Mouse (Mus musculus) liver, postnatal 0 days (tissue): ENCODE results near the gene Eva1a. TPM values are rescaled to one million over a fixed set of nuclear protein-coding genes. Genes with fewer than 3 reads are reported as not detected.

ENCODE experiments used
- ATAC-seq: fragments of 200-750 bp; cut with Nextera tagmentation; 2 replicates; pipeline ENCODE4 v1.8.0; 2017; ENCODE audit warnings: mild to moderate bottlenecking, moderate library complexity
- DNase-seq: peaks from one replicate; pipeline ENCODE4 v3.0.0-alpha.2; 2016
- H3K27ac ChIP-seq: fragments of 300-500 bp; sonication (generic); 2 replicates; pipeline ENCODE4 v1.5.1; 2014; ENCODE audit warnings: antibody characterized with exemption, moderate library complexity, mild to moderate bottlenecking, low read depth
- H3K27me3 ChIP-seq: fragments of 300-500 bp; sonication (generic); 2 replicates; pipeline ENCODE4 v1.6.1; 2014; ENCODE audit warnings: low read length, control low read depth, mixed read lengths; ENCODE audit not compliant: insufficient read depth
- H3K36me3 ChIP-seq: fragments of 300-500 bp; sonication (generic); replicated peaks from 2 replicates; pipeline ENCODE4 v1.6.1; 2014; ENCODE audit warnings: mild to moderate bottlenecking, control low read depth, low read length, moderate library complexity, mixed read lengths; ENCODE audit not compliant: insufficient read depth
- H3K4me1 ChIP-seq: fragments of 300-500 bp; sonication (generic); 2 replicates; pipeline ENCODE4 v1.6.1; 2014; ENCODE audit warnings: antibody characterized with exemption, mild to moderate bottlenecking, control low read depth; ENCODE audit not compliant: insufficient read depth
- H3K4me2 ChIP-seq: fragments of 300-500 bp; sonication (generic); 2 replicates; pipeline ENCODE4 v1.6.1; 2014; ENCODE audit warnings: low read depth, mild to moderate bottlenecking, low read length, moderate library complexity, mixed read lengths
- H3K4me3 ChIP-seq: fragments of 300-500 bp; sonication (generic); 2 replicates; pipeline ENCODE4 v1.5.1; 2014; ENCODE audit warnings: low read depth, low read length
- H3K9ac ChIP-seq: fragments of 300-500 bp; sonication (generic); replicated peaks from 2 replicates; pipeline ENCODE4 v1.6.1; 2014; ENCODE audit warnings: mild to moderate bottlenecking, moderate library complexity
- H3K9me3 ChIP-seq: fragments of 300-500 bp; sonication (generic); 2 replicates; pipeline ENCODE4 v1.6.1; 2016; ENCODE audit warnings: mild to moderate bottlenecking, control low read depth, low read length, mixed read lengths
- CTCF ChIP-seq: sonication (generic); IDR thresholded peaks from 2 replicates; pipeline ENCODE4 v1.5.1; 2016; ENCODE audit warnings: antibody characterized with exemption, low read depth
- EP300 ChIP-seq: IDR thresholded peaks from 2 replicates; pipeline ENCODE4 v1.6.1; 2016; ENCODE audit warnings: antibody characterized with exemption, low read depth, mild to moderate bottlenecking
- WGBS: fragments of 180-500 bp; shearing (Covaris S2); extraction: QIAGEN DNeasy Blood & Tissue Kit; methylation state at CpG from one replicate; pipeline ENCODE4 v1.1.7; 2014; ENCODE audit not compliant: insufficient replicate concordance; 5-methylcytosine and 5-hydroxymethylcytosine counted together
- polyA plus RNA-seq: library from polyadenylated mRNA; unstranded; fragments of >200 nt; fragmentation: Nextera tagmentation; extraction: Ambion mirVana; gene quantifications from 2 replicates; pipeline ENCODE4 v1.2.1, GENCODE M21; 2015

Eva1a gene
- polyA plus RNA-seq, 1 experiment from 2014 or later: 40.0 TPM

DNA sequence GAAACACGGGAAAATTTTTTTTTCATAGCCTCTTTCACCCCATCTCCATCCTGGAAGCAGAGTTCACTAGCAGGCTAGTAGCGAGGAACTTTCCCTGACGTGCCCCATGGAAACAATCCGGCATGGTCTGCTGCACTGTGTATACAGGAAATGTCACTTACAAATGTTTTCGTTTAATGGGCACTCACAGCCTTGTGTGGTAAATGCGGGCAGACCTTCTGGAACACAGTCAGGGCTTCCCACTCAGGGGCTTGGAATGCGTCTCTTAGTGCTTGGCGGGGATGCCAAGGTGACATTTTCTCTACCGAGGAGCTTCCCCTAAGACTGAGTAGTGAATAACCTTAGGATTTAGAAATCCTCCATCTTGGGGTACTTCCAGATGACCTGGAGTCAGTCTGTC, 87.0 kb downstream of the Eva1a start:
- no peak overlapping the region for H3K27ac ChIP-seq
- WGBS: 63% methylated on average over 9 of the region's 9 CpGs
- ATAC-seq: no peak

DNA sequence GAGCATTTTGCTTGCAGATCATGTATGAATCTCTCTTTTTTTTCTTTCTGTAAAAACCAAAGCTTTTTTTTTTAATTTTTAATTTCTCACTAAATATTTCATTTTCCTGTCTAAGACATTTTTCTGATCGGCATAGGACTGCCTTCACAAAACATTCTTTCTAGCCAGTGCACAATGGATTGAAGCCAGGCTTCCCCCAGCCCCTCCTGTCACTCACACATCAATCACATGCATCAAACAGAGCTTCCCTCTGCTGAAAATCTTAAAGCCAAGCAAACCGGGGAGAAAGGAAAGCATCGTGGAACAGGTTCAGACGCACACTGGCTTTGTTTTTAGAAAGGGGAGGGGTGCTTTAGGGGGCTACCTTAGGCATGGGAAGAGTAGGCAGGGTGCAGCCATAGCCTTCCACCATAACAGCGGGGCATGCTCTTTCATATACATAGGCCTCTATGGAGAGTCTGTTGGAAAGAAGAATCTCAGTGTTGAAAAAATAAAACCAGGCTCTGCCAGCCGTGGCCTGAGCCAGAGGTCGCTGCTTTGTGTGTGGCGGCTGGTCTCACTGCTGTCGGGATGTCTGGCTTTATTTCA, 88.9 kb downstream of the Eva1a start:
- H3K27me3 ChIP-seq: no peaks in the 10 kb centered on the region
- no peak for TF ChIP-seq CTCF
- no peak for DNase-seq
- H3K27ac ChIP-seq: no peak overlapping the region
- H3K4me1 ChIP-seq: no peaks in the 10 kb centered on the region
- no peaks in the 10 kb centered on the region for H3K9me3 ChIP-seq
- ATAC-seq: no peak
- H3K36me3 ChIP-seq: no peaks in the 10 kb centered on the region
- no peak overlapping the region for H3K4me3 ChIP-seq
- no peak overlapping the region for H3K9ac ChIP-seq
- WGBS: 71% methylated on average over 9 of the region's 9 CpGs
- H3K4me2 ChIP-seq: no peak overlapping the region

More for the DNA sequence above, 87.0 kb downstream of the Eva1a start:
- no peak for TF ChIP-seq EP300
- TF ChIP-seq CTCF: no peak
- H3K27me3 ChIP-seq: no peaks in the 10 kb centered on the region
- no peak for DNase-seq
- no peaks in the 10 kb centered on the region for H3K36me3 ChIP-seq
- H3K9me3 ChIP-seq: no peaks in the 10 kb centered on the region
- H3K4me2 ChIP-seq: no peak overlapping the region
- H3K9ac ChIP-seq: no peak overlapping the region
- H3K4me1 ChIP-seq: no peaks in the 10 kb centered on the region
- H3K4me3 ChIP-seq: no peak overlapping the region

- no peak overlapping the region for H3K27ac ChIP-seq
- TF ChIP-seq CTCF (no peak), EP300 (no peak)
Measured at GRCm38 (mm10) chr6:82132876-82133591, 92.2 kb downstream of the Eva1a start.

GRCm38 (mm10) chr6:82133592-82133978, 92.7 kb downstream of the Eva1a start:
- no peak overlapping the region for H3K4me3 ChIP-seq
- no peaks in the 10 kb centered on the region for H3K9me3 ChIP-seq
- H3K27ac ChIP-seq: no peak overlapping the region
- no peaks in the 10 kb centered on the region for H3K27me3 ChIP-seq
- no peak overlapping the region for H3K4me2 ChIP-seq
- H3K4me1 ChIP-seq: no peaks in the 10 kb centered on the region
- no peaks in the 10 kb centered on the region for H3K36me3 ChIP-seq
- H3K9ac ChIP-seq: no peak overlapping the region
- 83% methylated on average over 7 of the region's 7 CpGs for WGBS
- ATAC-seq (no peak), DNase-seq (no peak)
- TF ChIP-seq CTCF (no peak), EP300 (no peak)

More at GRCm38 (mm10) chr6:82132876-82133591, 92.2 kb downstream of the Eva1a start:
- no peaks in the 10 kb centered on the region for H3K9me3 ChIP-seq
- H3K4me1 ChIP-seq: no peaks in the 10 kb centered on the region
- H3K4me2 ChIP-seq: no peak overlapping the region
- H3K4me3 ChIP-seq: no peak overlapping the region
- ATAC-seq (no peak), DNase-seq (no peak)
- no peak overlapping the region for H3K9ac ChIP-seq
- H3K36me3 ChIP-seq: no peaks in the 10 kb centered on the region
- WGBS: 68% methylated on average over 13 of the region's 13 CpGs
- H3K27me3 ChIP-seq: no peaks in the 10 kb centered on the region

DNA sequence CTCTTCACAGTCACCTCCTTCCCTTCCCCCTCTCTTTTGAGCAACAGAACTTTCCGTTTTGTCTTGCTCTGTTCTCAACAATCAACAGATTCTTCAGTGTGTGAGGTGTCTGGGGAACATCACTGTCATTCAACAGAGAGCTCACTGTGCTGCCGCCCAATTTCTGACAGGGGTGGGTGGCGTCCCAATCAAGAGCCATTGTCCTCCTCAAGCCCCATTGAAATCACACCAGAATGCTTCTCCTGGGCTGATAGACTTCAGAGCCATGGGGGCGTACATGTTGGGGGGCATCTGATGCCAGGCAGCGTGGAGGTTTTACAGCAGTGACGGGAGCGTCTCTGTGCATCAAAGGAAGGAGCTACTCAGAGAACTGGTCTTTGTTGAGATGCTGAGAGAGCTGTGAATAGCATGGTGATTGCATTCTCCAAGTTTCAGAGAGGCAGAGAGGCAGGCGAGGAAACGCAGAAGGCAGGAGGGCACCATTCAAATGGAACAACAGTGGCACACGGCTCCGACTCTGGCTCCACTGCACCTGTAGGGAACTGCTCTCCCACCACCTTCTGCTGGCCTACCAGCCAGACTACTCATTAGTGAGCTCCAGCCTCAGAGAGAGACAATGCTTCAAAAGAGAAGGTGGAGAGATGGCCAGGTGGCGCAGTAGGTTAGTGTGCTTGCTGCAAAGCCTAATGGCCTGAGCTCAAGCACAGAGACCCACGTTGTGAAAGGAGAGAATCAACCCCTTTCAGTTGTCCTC, 95.3 kb downstream of the Eva1a start:
- H3K9me3 ChIP-seq: no peaks in the 10 kb centered on the region
- H3K4me1 ChIP-seq: no peaks in the 10 kb centered on the region
- H3K9ac ChIP-seq: no peak overlapping the region
- WGBS: 71% methylated on average over 13 of the region's 13 CpGs
- H3K4me2 ChIP-seq: no peak overlapping the region
- no peak overlapping the region for H3K27ac ChIP-seq
- H3K27me3 ChIP-seq: no peaks in the 10 kb centered on the region
- H3K36me3 ChIP-seq: no peaks in the 10 kb centered on the region
- H3K4me3 ChIP-seq: no peak overlapping the region
- TF ChIP-seq EP300 (no peak), CTCF (no peak)
- ATAC-seq: no peak
- no peak for DNase-seq

Other genes with a start within 250 kb of the Eva1a start
- gene Gcfc2, start 117.4 kb upstream of the Eva1a start, polyA plus RNA-seq: 1.7 and 2.0 TPM in 2 replicates
- gene Mrpl19, start 75.1 kb upstream of the Eva1a start, polyA plus RNA-seq: 11.4 and 14.2 TPM in 2 replicates